Mouse (Mus musculus): ENCODE results near the gene Prlh. TPM values are rescaled to one million over a fixed set of nuclear protein-coding genes. Genes with fewer than 3 reads are reported as not detected.

Prlh gene
- polyA plus RNA-seq, 1 experiment from 2014 or later, result not detected

- Histone ChIP-seq H3K9ac (ENCODE audit: low read length) (no peak within 1 kb of the TSS), H3K27ac (ENCODE audit: low read depth) (no peak within 1 kb of the TSS), H3K36me3 (ENCODE audit: control insufficient read depth, insufficient read depth, low read length) (no peaks in the 10 kb centered on the region), H3K4me3 (ENCODE audit: low read depth, low read length) (0 out of 2 replicates have a peak within 1 kb of the TSS, but pooled peaks have one; percentile 10), H3K4me1 (replicated peaks; ENCODE audit: control insufficient read depth, insufficient read depth, low read length) (peaks cover 8% of the 10 kb centered on the region), H3K27me3 (replicated peaks; ENCODE audit: control insufficient read depth, insufficient read depth, low read length) (no peaks in the 10 kb centered on the region; the same call in 1 of the 2 replicates), H3K9me3 (ENCODE audit: control insufficient read depth, low read length) (no peaks in the 10 kb centered on the region), H3K4me2 (ENCODE audit: low read length) (peak within 1 kb of the TSS; percentile 42)
- ATAC-seq (replicated peaks; ENCODE audit: low FRiP score, low TSS enrichment, low read depth), result no peak
- peak; percentile 61 for DNase-seq (ENCODE audit: low spot score)
- 14% methylated on average over 18 of the region's 18 CpGs for WGBS
Observed at GRCm38 (mm10) chr1:90914948-90915569, 37.8 kb upstream of the Prlh start, which contains the start of gene Mlph. Gene Mlph (plus strand): TSS chr1:90915085.

- H3K9ac ChIP-seq (ENCODE audit: low read length), result no peak overlapping the region
- peaks cover 5% of the 10 kb centered on the region for H3K4me1 ChIP-seq (replicated peaks; ENCODE audit: control insufficient read depth, insufficient read depth, low read length)
- ATAC-seq (replicated peaks; ENCODE audit: low FRiP score, low TSS enrichment, low read depth) (no peak), DNase-seq (ENCODE audit: low spot score) (no peak)
- no peaks in the 10 kb centered on the region for H3K9me3 ChIP-seq (ENCODE audit: control insufficient read depth, low read length)
- 70% methylated on average over 6 of the region's 6 CpGs for WGBS
- no peak overlapping the region for H3K4me2 ChIP-seq (ENCODE audit: low read length)
- no peak overlapping the region for H3K27ac ChIP-seq (ENCODE audit: low read depth)
- no peaks in the 10 kb centered on the region for H3K36me3 ChIP-seq (ENCODE audit: control insufficient read depth, insufficient read depth, low read length)
- no peak overlapping the region for H3K4me3 ChIP-seq (ENCODE audit: low read depth, low read length)
- H3K27me3 ChIP-seq (replicated peaks; ENCODE audit: control insufficient read depth, insufficient read depth, low read length), result no peaks in the 10 kb centered on the region; the same call in 1 of the 2 replicates
Observed at GRCm38 (mm10) chr1:90917509-90917908, 35.4 kb upstream of the Prlh start.

GRCm38 (mm10) chr1:90921687-90922086 lies 31.2 kb upstream of the Prlh start:
- DNase-seq (ENCODE audit: low spot score), result no peak
- Histone ChIP-seq H3K4me2 (ENCODE audit: low read length) (no peak overlapping the region), H3K4me1 (replicated peaks; ENCODE audit: control insufficient read depth, insufficient read depth, low read length) (no peaks in the 10 kb centered on the region), H3K27ac (ENCODE audit: low read depth) (no peak overlapping the region), H3K4me3 (ENCODE audit: low read depth, low read length) (no peak overlapping the region), H3K9me3 (ENCODE audit: control insufficient read depth, low read length) (no peaks in the 10 kb centered on the region), H3K27me3 (replicated peaks; ENCODE audit: control insufficient read depth, insufficient read depth, low read length) (no peaks in the 10 kb centered on the region), H3K9ac (ENCODE audit: low read length) (no peak overlapping the region), H3K36me3 (ENCODE audit: control insufficient read depth, insufficient read depth, low read length) (no peaks in the 10 kb centered on the region)
- no peak for ATAC-seq (replicated peaks; ENCODE audit: low FRiP score, low TSS enrichment, low read depth)
- WGBS, result 86% methylated on average over 9 of the region's 9 CpGs

- no peak for DNase-seq (ENCODE audit: low spot score)
- Histone ChIP-seq H3K4me3 (ENCODE audit: low read depth, low read length) (no peak overlapping the region), H3K36me3 (ENCODE audit: control insufficient read depth, insufficient read depth, low read length) (no peaks in the 10 kb centered on the region), H3K9me3 (ENCODE audit: control insufficient read depth, low read length) (no peaks in the 10 kb centered on the region), H3K27me3 (replicated peaks; ENCODE audit: control insufficient read depth, insufficient read depth, low read length) (no peaks in the 10 kb centered on the region), H3K27ac (ENCODE audit: low read depth) (no peak overlapping the region), H3K4me1 (replicated peaks; ENCODE audit: control insufficient read depth, insufficient read depth, low read length) (peaks cover 9% of the 10 kb centered on the region; the same call in 1 of the 2 replicates), H3K9ac (ENCODE audit: low read length) (no peak overlapping the region), H3K4me2 (ENCODE audit: low read length) (no peak overlapping the region)
- 73% methylated on average over 4 of the region's 4 CpGs for WGBS
- no peak for ATAC-seq (replicated peaks; ENCODE audit: low FRiP score, low TSS enrichment, low read depth)
Observed at GRCm38 (mm10) chr1:90926030-90926429, 26.9 kb upstream of the Prlh start.

- DNase-seq (ENCODE audit: low spot score), result no peak
- H3K4me3 ChIP-seq (ENCODE audit: low read depth, low read length), result no peak overlapping the region
- H3K9ac ChIP-seq (ENCODE audit: low read length), result no peak overlapping the region
- 35% methylated on average over 15 of the region's 15 CpGs for WGBS
- no peak overlapping the region for H3K27ac ChIP-seq (ENCODE audit: low read depth)
- no peaks in the 10 kb centered on the region for H3K27me3 ChIP-seq (replicated peaks; ENCODE audit: control insufficient read depth, insufficient read depth, low read length)
- H3K4me2 ChIP-seq (ENCODE audit: low read length), result peak overlapping the region; percentile 71
- no peak; the same call in 1 of the 2 replicates for ATAC-seq (replicated peaks; ENCODE audit: low FRiP score, low TSS enrichment, low read depth)
- no peaks in the 10 kb centered on the region for H3K36me3 ChIP-seq (ENCODE audit: control insufficient read depth, insufficient read depth, low read length)
- H3K4me1 ChIP-seq (replicated peaks; ENCODE audit: control insufficient read depth, insufficient read depth, low read length), result peaks cover 9% of the 10 kb centered on the region; the same call in 1 of the 2 replicates
- no peaks in the 10 kb centered on the region for H3K9me3 ChIP-seq (ENCODE audit: control insufficient read depth, low read length)
Observed at GRCm38 (mm10) chr1:90927308-90927707, 25.6 kb upstream of the Prlh start.

GRCm38 (mm10) chr1:90927929-90928574 lies 24.9 kb upstream of the Prlh start:
- Histone ChIP-seq H3K4me3 (ENCODE audit: low read depth, low read length) (peak overlapping the region; percentile 29), H3K4me1 (replicated peaks; ENCODE audit: control insufficient read depth, insufficient read depth, low read length) (peaks cover 9% of the 10 kb centered on the region; the same call in 1 of the 2 replicates), H3K27me3 (replicated peaks; ENCODE audit: control insufficient read depth, insufficient read depth, low read length) (no peaks in the 10 kb centered on the region), H3K27ac (ENCODE audit: low read depth) (no peak overlapping the region), H3K9me3 (ENCODE audit: control insufficient read depth, low read length) (no peaks in the 10 kb centered on the region), H3K9ac (ENCODE audit: low read length) (peak overlapping the region; percentile 21; the same call in 1 of the 2 replicates), H3K4me2 (ENCODE audit: low read length) (peak overlapping the region; percentile 71), H3K36me3 (ENCODE audit: control insufficient read depth, insufficient read depth, low read length) (no peaks in the 10 kb centered on the region)
- DNase-seq (ENCODE audit: low spot score) (no peak), ATAC-seq (replicated peaks; ENCODE audit: low FRiP score, low TSS enrichment, low read depth) (peak; percentile 61)
- 3% methylated on average over 23 of the region's 23 CpGs for whole genome bisulfite sequencing

GRCm38 (mm10) chr1:90928575-90928934 lies 24.4 kb upstream of the Prlh start:
- no peaks in the 10 kb centered on the region for H3K9me3 ChIP-seq (ENCODE audit: control insufficient read depth, low read length)
- DNase-seq (ENCODE audit: low spot score) (peak; percentile 95), ATAC-seq (replicated peaks; ENCODE audit: low FRiP score, low TSS enrichment, low read depth) (0 out of 2 replicates have a peak, but pooled peaks have one; percentile 47)
- peaks cover 9% of the 10 kb centered on the region; the same call in 1 of the 2 replicates for H3K4me1 ChIP-seq (replicated peaks; ENCODE audit: control insufficient read depth, insufficient read depth, low read length)
- H3K27ac ChIP-seq (ENCODE audit: low read depth), result no peak overlapping the region
- WGBS, result 8% methylated on average over 6 of the region's 6 CpGs
- H3K4me3 ChIP-seq (ENCODE audit: low read depth, low read length), result peak overlapping the region; percentile 29; the same call in 1 of the 2 replicates
- no peaks in the 10 kb centered on the region for H3K36me3 ChIP-seq (ENCODE audit: control insufficient read depth, insufficient read depth, low read length)
- no peaks in the 10 kb centered on the region for H3K27me3 ChIP-seq (replicated peaks; ENCODE audit: control insufficient read depth, insufficient read depth, low read length)
- peak overlapping the region; percentile 71 for H3K4me2 ChIP-seq (ENCODE audit: low read length)
- H3K9ac ChIP-seq (ENCODE audit: low read length), result no peak overlapping the region

- WGBS, result 76% methylated on average over 5 of the region's 5 CpGs
- Histone ChIP-seq H3K36me3 (ENCODE audit: control insufficient read depth, insufficient read depth, low read length) (no peaks in the 10 kb centered on the region), H3K9me3 (ENCODE audit: control insufficient read depth, low read length) (no peaks in the 10 kb centered on the region), H3K4me3 (ENCODE audit: low read depth, low read length) (no peak overlapping the region), H3K9ac (ENCODE audit: low read length) (no peak overlapping the region), H3K4me2 (ENCODE audit: low read length) (no peak overlapping the region), H3K27ac (ENCODE audit: low read depth) (no peak overlapping the region), H3K4me1 (replicated peaks; ENCODE audit: control insufficient read depth, insufficient read depth, low read length) (peaks cover 4% of the 10 kb centered on the region; the same call in 1 of the 2 replicates), H3K27me3 (replicated peaks; ENCODE audit: control insufficient read depth, insufficient read depth, low read length) (no peaks in the 10 kb centered on the region)
- DNase-seq (ENCODE audit: low spot score) (no peak), ATAC-seq (replicated peaks; ENCODE audit: low FRiP score, low TSS enrichment, low read depth) (no peak)
Observed at GRCm38 (mm10) chr1:90933001-90933400, 19.9 kb upstream of the Prlh start.

All from intestine, embryonic 14.5 days (tissue).